Mouse (Mus musculus): ENCODE measurements around the gene Slc25a44.
"Not testable (repeated sequence)": the region's sequence is repeated elsewhere in the genome, so short reads cannot be mapped to it uniquely, and the experiment has no call there.

Gene Slc25a44

GRCm38 (mm10) chr3:88366830-88367428 lies 58.0 kb downstream of the Slc25a44 start:
- not testable (repeated sequence) for DNase-seq (ENCODE audit: low read depth)

GRCm38 (mm10) chr3:88365705-88366361 lies 59.1 kb downstream of the Slc25a44 start:
- no peak for DNase-seq (ENCODE audit: low read depth)

- DNase-seq (ENCODE audit: low read depth), result no peak
Measured at GRCm38 (mm10) chr3:88364337-88364736, 60.6 kb downstream of the Slc25a44 start, which contains the start of gene Paqr6. Paqr6 (plus strand) TSS chr3:88364584.

GRCm38 (mm10) chr3:88363700-88364099 lies 61.2 kb downstream of the Slc25a44 start:
- peak; percentile 77 for DNase-seq (ENCODE audit: low read depth)

- no peak for DNase-seq (ENCODE audit: low read depth)
Measured at GRCm38 (mm10) chr3:88361612-88362313, 63.2 kb downstream of the Slc25a44 start.

GRCm38 (mm10) chr3:88361096-88361495 lies 63.8 kb downstream of the Slc25a44 start:
- DNase-seq (ENCODE audit: low read depth), result no peak

All from fibroblast of lung, adult 2 months (primary cell).